Mouse (Mus musculus) urinary bladder, postnatal 36 days (tissue): ENCODE results near the gene En1.

ENCODE experiments used
- DNase-seq, 2 experiments: peaks; one replicate each; pipeline ENCODE4 v3.0.0; 2022; ENCODE audit warnings: low spot score in 2 of 2, mixed read lengths in 1 of 2

En1 gene

DNA sequence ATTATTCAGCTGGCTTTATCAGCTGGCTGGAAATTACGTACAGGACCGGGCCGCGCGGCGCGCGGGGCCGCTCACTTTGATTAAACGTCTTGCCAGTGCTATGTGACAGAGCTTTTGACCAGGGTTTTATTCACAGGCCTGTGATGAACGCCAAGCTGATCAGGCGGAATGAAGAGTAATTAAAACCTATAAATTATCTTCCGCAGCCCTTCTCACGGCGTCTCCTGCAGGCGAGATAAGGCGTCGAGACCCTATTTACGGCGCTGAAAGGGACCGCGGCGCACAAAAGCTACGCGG lies 2.1 kb upstream of the En1 start:
- no peak for DNase-seq

DNA sequence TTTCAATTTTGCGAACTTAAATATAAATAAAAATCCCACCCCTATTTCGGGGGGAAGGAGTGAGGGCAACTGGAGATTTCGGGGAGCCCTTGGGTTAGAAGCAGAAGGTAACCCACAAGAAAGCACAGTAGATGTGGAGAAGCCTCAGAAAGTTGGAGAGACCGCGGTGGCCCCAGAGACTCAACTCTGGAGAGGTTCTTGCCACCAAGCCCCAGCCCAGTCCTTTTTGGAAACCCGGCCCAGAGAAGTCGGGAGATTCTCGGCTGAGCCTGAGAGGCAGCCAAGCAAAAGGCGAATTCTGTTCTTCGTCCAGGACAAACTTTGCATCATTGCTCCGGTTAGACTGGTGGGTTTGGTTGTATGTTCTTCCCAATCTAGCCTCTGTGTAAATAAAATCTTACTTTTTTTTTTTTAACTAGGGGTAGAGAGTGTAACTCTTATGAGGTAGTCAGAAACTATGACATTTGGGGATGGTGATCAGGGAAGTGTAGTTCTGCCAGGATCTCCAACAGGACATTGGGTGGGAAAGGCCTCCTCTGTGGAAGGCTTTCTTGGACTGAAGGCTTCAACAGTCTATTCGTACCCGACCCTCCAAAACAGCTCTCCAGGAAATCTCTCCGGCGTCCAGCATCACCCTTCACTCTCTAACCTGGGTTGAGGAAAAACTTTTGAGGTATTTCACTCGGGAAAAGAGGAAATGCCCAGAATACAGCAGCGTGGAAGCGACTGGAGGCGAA lies 1.5 kb upstream of the En1 start:
- DNase-seq: no peak

DNA sequence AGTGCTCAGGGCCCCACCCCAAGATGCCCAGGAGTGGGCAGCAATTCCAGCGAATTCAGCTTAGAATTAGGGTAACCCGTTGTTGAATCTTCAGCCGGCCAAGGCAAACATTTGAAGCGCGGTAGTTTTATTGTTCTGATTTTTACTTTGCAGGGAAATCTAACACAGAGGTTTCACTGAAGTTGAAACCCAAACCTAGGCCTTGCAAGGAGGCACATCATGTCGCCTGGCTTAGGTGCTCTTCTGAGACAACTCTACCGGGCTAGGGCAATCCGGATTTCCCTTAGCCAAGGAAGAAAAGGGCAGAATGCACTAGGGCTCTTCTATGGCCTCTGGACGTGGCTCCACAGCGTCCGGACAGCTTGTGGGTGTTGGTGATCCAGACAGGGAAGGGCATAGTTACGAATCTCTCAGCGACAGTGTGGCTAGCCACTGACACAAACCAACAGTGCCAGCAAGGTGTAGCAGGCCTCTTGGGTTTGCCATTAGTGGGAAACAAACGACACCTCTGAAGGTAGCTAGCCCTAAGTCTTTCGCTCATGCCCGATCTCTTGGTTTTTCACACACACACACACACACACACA lies 873 bp upstream of the En1 start:
- no peak for DNase-seq

DNA sequence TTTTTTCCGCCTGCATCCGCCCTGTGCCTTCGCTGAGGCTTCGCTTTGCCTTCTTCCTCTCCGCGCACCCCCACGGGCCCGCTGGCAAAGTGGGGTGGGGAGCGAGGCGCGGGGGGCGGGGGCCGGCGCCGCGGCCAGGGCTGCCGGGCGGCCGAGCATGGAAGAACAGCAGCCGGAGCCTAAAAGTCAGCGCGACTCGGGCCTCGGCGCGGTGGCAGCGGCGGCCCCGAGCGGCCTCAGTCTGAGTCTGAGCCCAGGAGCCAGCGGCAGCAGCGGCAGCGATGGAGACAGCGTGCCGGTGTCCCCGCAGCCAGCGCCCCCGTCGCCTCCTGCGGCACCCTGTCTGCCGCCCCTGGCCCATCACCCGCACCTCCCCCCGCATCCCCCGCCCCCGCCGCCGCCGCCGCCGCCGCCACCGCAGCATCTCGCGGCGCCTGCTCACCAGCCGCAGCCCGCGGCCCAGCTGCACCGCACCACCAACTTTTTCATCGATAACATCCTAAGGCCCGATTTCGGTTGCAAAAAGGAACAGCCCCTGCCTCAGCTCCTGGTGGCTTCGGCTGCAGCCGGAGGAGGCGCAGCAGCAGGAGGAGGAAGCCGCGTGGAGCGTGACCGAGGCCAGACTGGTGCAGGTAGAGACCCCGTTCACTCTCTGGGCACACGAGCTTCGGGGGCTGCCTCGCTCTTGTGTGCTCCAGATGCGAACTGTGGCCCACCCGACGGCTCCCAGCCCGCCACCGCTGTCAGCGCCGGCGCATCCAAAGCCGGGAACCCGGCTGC lies 848 bp downstream of the En1 start:
- no peak for DNase-seq

DNA sequence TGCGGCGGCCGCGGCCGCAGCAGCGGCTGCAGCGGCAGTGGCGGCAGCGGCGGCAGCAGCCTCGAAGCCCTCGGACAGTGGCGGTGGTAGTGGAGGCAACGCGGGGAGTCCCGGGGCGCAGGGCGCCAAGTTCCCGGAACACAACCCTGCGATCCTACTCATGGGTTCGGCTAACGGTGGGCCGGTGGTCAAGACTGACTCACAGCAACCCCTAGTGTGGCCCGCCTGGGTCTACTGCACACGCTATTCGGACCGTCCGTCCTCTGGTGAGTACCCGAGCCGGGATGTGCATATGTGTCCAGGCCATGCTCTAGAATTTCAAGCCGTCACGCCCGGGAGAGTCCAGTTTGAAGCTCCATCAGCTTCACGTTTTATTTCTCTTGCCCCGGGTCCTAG lies 1.4 kb downstream of the En1 start:
- DNase-seq: no peak

DNA sequence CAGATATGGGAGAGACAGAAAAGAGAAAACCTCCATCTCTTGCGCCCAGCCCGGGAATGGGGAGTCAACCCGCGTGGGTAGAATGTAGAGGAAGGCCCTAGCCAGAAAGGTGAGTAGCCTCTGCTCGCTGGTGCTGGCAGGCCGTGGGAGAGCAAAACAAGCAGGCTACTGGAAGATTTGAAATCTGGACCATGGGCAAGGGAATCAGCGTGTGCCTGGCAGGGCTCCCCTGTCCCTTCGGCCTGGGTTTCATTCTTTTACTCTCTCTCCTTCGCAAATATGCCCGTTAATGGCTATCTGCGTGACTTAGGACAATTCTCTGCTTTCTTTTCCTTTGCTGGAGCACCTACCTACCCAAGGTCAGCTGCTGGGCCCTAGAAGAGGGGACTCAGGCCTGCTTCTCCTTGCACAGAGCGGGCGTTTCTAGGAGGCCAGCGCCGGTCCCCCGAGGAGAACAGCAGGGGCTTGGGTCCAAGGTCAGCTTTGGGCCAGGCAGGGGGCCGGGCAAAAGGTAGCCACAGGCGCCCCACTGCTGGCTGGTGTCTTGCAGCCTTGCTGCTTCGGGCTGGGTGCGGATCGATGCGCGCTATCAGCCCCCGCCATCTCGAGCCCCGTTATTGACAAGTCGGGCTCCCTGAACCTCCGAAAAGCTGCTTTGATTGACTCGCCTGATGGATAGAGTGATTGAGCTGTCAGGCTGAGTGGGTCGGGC lies 2.4 kb downstream of the En1 start:
- DNase-seq: no peak

DNA sequence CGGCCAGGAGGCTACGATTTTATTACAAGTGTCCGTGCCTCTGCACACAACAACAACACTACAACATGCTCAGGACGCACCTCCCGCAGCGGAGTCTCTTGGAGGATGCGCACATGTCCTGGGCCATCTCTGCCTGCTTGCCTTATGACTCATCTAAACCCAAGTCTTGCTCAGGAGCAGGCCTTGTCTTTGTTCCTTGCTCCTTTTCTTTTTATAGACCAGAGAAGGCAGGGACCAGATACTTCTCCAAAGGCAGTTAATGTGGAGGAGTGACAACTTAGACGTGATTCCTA lies 2.9 kb downstream of the En1 start:
- no peak for DNase-seq

DNA sequence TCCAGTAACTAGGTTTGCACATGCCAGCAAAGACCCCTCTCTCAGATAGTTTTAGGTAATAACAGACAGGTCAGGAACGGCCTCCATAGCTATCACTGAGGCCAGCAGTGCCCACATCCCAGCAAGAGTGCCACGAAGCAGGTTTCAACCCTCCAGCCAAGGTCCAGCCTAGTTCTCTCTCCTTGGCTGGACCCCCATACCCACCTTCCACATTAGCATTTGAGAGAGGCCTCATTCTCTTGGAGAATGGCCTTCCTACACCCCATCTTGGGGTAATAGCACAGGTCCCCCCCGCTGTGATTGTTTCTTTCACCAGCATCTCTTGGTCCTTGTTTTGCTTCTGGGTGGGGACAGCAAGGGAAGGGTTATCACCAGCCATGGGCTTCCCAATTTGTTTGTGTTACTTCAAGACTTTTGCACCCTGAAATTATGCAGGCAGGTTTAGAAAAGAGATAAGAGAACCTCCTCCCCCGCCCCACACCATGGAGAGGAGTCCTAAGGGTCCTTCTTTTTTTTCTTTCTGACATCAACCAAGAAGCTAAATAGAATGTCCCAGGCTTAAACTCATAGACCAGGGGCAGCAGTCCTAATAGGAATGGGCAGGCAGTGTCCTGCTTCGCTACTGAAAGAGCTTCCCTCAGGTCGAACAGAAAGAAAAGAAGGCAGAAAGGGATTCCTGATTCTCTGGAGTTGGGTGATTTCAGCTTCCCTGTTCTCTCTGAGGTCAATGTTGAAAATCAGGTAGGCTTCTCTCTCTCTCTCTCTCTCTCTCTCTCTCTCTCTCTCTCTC lies 3.5 kb downstream of the En1 start:
- DNase-seq: no peak

DNA sequence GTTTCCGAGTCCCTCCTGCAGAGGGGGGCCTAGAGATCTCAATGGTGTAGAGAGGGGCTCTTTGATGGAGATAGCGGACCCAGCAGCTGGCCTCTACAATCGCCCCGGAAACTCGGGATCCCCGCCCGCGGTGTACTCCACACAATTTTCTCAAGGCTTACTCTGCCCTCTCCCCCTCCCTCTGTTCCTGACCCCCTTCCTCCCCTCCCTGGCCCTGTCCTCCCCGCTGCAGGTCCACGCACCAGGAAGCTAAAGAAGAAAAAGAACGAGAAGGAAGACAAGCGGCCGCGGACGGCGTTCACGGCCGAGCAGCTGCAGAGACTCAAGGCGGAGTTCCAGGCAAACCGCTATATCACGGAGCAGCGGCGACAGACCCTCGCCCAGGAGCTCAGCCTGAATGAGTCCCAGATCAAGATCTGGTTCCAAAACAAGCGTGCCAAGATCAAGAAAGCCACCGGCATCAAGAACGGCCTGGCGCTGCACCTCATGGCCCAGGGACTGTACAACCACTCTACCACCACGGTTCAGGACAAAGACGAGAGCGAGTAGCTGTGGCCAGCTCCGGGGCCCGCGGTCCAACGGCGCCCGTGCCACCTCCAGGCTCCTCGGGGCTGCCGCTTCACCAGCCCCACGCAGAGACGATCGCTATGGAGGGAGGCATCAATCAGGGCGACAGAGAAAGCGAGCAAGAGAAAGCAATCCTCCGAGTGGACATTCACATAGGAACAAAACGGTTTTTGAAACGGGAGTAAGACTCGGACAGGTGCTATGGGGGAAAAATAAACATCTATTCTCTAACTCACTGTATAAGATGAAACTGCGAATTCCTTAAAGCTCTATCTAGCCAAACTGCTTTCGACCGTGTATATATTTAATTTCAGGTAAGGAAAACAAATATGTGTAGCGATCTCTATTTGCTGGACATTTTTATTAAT lies 4.7 kb downstream of the En1 start:
- no peak for DNase-seq

DNA sequence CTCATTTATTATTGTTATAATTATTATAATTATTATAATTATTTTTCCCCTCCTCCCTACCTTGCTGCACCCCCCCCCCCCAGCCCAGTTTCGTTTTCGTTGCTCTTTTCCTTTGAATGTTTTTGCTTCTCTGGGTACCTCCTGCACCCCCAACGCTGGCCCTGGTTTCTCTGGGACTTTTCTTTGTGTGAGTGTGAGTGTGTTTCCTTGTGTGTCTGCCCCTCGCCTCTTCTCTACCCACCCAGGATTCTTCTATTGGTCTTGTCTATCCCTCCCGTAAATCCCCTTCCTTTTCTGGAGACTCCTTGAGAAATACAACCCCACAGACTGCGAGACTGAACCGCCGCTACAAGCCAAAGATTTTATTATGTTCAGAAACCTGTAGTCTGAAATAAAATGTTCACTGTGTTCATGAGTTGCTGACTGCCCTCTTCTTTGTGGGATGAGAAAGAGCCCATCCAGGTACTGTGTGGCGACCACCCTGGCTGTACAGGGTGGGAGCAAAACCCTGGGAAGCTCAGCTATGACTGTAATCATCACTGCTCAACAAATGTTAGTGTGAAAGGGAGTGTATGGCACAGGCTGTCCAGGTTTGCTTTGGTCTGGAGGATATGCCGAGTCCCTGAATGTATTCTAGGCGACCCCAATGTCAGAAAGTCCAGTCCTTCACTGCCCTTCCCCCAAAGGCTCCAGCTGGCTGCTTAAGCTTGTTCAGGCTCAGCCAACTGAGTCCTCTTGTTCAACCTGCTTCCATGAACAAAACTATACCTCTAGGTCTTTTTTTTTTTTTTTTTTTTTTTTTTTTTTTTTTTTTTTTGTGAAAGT lies 5.6 kb downstream of the En1 start:
- no peak for DNase-seq

DNA sequence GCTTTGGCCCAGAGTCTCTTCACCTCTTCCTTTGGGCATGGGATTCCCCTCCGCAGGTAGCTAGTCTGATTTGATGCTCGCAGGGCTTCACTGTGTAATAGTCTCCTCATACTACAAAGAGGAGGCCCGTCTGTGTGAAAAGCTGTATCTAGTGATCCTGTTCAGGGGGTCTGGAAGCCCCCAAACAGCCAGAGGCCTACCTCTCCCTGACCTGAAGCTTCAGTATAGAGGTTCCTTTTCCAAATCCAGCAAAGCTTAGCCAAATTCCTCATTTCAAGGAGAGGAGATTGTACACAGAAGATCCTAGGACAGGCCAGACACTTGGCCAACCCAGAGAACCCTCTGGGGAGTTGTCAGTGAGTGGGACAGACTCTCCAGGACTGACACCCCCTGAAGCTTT lies 6.2 kb downstream of the En1 start:
- no peak for DNase-seq

DNA sequence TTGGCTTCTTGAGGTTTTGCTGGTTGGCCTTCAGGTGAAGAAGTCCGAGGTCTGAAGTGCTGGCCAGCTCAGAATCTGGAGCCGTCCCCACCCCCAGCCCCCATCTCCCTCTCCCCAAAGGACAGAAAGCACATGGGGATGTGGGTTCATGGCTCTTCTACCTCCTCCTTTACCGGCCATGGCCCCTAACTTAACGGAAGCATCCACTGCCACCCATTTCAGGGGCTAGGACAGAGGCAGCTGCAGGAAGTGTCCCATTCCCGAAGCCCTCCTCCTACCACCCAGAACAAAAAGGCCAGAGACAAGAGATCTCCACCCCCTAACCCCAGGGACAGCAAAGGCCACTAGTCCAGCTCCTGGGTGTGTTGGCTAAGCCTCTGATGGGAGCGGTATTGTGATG lies 7.4 kb downstream of the En1 start:
- DNase-seq: no peak

DNA sequence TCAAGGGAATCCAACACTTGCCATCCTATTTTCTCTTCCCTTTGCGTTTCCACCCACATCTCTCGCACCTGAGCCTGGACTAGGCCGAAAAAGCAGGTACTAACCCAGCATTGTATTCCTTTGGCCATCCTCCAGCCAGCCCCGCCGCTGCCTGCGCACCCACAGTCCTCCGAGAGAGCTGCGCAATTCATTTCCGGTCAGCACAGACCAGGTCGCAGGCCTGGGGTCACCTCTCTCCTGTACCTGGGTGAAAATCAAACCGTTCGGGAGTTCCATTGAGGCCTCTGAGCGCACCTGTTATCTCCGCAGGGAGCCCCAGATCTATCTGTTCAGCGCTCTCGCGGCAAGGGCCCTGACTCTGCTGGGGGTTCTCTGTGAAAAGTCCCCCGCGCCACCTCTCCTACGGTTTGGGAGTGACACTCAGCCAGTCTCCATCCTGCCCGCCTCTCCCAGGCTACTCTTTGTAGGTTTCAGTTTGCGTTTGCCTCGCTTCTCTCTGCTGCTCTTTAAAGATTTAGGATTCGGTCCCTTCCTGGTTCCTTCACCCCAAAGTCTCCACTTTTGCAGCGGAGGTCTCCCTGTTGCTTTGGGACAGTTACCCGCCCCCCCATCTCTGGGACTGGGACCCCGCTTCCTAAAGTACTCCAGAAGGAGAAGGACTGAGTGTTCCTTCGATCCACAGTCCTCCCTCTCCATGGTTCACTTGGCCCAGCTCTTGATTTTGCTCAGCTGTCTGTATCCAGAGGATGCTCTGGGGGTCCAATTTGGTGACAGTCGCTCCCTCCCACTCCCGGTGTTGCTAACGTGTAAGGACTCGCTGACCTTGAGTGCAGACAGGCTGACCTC lies 11.5 kb downstream of the En1 start:
- no peak for DNase-seq

DNA sequence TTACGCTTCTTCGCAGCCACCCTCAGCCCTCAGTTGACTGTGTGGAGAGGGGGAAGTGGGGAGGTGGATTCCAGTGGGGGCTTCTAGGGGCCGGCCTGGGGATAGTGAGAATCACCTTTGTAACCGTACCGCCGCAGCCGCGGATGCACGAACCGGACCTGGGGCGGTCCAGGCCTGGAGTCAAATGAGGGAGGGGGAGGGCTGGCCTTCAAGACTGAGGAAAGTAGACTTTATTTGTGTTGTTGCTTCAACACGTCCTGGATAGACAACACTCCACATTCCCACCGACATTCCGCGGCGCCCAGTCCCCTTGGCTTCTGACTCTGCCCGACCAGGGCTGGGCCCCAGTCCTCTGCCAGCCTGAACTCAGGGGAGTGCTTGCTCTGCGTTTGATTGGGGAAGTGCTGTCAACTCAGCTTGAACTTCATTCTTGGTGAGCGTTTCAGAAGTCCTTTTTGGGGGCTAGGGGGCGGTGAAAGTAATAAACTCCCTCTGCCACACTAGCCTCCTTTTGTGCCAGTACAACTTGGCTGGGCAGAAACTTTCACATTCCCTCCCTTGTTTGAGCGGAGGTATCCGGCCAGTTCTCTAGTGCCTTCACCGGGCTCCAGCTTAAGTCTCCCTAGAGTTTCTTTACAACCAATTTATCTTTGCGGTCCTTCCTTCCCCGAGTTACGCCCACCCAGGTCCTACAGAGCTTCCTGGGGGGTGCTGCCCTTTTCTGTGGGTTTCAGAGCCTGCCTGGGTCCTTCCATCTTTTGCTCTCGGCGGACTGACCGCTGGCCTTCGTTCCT lies 12.3 kb downstream of the En1 start:
- no peak for DNase-seq

DNA sequence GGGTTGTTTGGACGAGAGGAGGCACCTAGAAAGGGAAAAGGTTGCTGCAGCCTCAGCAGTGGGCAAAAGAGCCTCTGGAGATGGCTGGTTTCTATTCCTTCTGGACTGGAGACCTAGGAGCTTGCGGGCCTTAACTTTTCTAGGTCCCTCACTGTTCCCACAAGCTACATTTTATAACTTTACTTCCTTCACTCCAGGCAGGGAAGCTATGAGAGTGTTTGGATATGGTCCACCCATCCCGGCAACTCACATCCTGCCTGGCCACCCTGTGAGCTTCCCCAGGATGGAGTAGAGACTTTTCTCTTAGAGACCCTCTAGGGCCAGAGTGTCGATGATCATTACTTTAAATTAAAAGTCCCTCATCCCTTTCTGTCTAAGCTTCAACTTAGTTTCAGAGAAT lies 13.3 kb downstream of the En1 start:
- DNase-seq: no peak

DNA sequence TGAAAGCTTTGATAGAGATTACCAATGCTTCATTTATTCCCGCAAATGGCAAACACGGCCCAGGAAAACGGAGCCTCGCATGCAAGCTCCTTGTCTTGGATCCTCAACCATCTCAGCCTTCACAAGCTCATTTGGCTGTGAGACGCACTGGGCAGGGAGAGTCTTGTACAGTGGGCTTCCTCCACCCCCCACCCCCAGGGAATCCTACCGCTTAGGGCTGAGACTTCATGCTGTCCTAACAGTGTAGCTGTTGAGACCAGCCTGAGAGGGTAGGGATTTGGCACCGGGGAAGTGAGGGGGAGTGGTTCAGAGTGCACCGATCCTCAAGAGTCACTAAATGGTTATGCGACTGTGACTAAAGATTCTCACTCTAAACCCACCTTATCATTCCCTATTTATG lies 13.7 kb downstream of the En1 start:
- no peak for DNase-seq

DNA sequence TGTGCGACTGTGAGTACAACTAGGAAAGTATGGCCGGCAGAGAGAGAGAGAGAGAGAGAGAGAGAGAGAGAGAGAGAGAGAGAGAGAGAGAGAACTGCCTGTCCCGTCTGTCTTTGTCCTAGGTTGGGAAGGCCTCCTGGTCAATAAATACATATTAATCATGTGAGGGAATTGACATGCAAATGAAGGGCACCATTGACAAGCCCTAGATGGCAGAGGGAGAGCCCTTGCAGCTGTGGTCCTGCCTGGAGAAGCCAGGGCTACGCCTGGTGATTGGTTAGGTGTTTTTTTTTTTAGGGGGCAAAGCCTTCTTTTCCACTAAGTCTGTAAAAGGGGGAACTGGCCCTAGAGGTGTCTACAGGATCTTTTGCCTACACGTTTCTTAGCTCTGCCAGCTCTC lies 19.2 kb downstream of the En1 start:
- DNase-seq: no peak

DNA sequence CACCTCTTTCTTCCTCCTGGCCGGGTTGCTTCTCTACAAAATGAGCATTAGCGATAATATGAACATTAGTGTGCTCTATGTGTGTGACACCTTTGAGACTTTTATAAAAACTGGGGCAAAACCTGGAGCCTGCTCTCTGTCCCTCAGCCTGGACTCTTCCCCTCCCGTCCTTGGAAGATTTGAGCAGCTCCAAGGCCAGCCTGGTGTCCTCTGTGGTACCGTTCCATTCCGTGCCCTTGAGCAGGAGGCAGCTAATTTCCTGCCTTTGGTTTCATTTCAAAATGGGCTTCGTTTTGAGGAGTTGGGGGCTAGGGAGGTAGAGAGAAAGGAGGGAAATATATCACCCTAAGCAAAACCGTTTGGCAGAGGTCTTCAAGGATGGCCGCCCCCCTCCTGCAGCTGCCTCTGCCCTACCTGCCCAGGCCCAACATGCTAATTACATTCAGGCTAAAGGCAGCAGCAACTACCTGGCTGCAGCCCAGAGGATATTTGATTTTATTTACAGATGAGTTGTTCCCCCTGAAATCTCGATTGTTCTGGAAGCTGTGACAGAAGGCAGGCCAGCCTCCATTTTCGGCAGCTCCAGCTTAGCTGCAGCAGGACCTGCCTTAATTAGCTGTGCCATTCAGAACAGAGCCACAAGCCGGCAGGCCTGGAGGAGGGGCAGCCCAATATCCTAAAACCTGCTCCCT lies 24.9 kb downstream of the En1 start:
- no peak for DNase-seq
